Mouse (Mus musculus): ENCODE data around the gene Stk24.

Gene Stk24

GRCm38 (mm10) chr14:121379116-121379826, 540 bp downstream of the Stk24 start:
- peak; percentile 69 for DNase-seq (ENCODE audit: low read depth)

DNA sequence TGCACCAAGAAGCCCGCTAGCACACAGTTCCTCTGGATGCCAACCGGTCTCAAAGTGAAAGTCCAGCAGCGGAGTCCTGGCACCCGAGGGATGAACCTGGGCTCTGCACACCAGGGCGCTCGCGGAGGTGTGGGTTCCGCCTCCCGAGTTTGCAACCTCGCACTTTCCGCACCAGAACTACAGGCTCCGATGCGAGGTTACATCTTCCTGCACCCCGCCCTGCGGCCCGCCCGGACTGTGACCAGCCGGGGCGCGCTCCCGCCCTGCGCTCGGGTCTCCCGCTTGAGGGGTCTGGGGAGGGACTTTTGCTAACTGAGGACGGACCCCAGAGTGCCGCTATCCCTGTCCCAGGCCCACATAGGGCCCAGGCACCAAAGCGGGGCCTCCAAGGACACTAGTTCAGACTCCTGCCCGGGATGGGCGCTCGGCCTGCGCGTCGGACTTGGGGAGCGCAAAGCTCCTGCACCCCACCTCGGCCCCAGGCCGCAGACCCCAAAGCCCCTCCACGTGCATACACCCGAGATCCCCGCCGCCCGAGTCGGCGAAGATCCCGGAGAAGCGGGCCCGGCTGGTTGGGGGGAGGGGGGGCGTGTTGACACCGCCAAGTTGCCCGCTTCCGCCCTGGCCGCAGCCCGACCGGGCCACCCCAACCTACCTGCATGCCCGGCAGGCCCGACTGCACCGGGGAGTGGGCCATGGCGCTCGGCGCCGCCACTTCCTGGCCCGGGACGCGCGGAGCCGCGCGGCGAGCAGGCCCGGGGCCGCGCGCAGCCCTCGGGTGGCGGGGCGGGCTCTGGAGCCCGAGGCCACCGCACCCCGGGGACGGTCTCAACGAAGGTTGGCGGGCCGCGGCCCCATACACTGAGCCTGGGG, 1.3 kb downstream of the Stk24 start:
- DNase-seq (ENCODE audit: low read depth): peak; percentile 60

- DNase-seq (ENCODE audit: low read depth): no peak
These were observed 3.2 kb downstream of the Stk24 start for GRCm38 (mm10) chr14:121376566-121376965.

DNA sequence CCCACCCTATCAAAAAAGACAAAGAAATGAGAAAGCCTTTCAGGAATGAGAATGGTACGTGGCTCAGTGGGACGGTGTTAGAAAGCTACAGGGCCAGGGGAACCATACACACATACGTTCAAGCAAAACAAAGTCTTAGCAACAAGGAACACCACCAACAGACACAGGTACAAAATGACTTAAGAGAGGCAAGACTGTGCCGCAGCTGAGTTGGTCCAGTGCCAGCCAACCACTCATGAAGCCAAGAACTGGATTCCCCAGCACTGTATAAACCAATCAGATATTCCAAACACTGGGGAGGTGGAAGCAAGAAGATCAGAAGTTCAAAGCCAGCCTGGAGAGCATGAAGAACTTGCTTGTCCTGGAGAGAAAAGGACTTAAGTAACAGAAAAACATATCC, 5.9 kb downstream of the Stk24 start:
- DNase-seq (ENCODE audit: low read depth): no peak

GRCm38 (mm10) chr14:121373020-121373419, 6.8 kb downstream of the Stk24 start:
- no peak for DNase-seq (ENCODE audit: low read depth)

DNA sequence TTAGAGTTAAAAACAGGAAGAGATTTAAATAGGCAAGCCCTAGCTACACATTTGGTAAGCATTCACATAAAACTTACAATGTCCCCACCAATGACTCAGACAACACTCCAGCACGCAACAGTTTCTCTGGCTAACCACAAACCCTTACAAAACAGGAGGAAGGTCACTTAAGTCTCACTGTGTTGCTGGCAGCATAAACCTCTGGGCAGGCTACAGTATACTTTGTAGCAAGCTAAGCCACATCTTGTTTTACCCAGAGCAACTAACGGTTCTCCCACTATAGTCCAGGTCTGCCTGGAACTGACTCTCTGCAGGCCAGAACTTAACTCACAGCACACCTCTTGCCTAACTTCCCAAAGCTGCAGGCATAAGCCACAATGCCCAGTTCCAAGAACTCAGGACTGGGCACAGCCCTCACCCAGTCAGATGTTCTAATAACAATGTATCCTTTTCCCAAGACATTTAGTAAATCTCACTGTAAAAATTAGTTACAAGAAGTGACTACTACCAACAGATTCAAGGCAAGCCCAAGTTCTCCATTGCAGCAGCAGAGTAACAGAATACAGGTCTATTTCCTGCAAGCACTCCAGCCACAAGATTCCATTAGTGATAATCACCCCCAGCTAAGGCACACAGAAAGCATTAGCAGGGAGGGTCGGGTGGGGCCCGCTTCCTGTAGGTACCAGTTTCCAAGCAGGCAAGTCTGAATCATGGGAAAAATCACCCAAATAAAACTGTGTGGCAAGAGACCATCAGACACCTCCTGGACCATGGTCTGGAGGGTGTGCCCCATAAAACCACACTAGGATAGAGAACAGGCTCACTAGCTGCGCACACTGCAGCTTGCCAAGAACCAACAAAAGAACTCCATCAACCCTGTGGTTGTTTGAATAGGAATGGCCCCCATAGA, 7.6 kb downstream of the Stk24 start:
- peak; percentile 97 for DNase-seq (ENCODE audit: low read depth)

- no peak for DNase-seq (ENCODE audit: low read depth)
These were observed 10.4 kb downstream of the Stk24 start for GRCm38 (mm10) chr14:121369385-121369784.

- no peak for DNase-seq (ENCODE audit: low read depth)
These were observed 11.6 kb downstream of the Stk24 start for GRCm38 (mm10) chr14:121368108-121368705.

GRCm38 (mm10) chr14:121365991-121366728, 13.7 kb downstream of the Stk24 start:
- DNase-seq (ENCODE audit: low read depth): no peak

DNA sequence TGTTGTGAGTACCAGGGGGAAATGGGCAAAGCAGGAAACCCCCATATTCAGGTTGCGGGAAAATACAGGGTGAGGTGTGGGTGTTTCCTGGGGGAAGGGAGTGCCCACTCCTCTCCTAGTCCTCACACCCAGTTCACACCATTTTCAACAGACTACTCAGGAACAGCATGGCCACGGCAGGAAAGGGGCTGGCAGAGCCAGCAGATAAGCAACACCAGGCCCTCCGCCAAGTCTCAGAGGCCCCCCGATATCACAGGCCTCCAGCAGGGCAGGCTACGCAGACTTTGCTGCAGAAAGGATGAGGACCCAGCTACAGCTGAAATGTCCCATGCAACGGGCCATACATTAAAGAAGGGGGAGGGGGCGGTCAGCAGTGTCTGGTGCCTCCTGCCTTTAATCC, 14.4 kb downstream of the Stk24 start:
- no peak for DNase-seq (ENCODE audit: low read depth)

GRCm38 (mm10) chr14:121364282-121364681, 15.5 kb downstream of the Stk24 start:
- no peak for DNase-seq (ENCODE audit: low read depth)

- DNase-seq (ENCODE audit: low read depth): no peak
These were observed 18.3 kb downstream of the Stk24 start for GRCm38 (mm10) chr14:121361319-121362114.

DNA sequence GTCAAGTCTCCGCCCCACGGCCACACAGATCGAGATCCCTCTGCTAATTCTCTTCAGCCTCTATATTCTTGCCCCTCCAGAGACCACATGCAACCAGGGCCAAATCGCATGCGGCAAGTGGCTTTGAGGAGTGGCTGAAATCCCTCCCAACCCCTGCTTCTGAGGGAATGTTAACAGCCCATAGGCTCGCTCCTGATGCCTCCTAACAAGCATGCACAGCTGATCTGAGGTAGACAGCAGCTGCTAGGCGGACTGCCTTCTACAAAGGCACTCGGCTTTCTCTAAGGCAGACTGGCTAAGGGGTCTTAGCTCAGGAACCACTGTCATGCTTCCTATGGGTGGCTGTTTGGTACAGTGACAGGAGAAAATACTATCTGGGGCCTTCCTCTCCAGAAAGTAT, 20.0 kb downstream of the Stk24 start:
- no peak for DNase-seq (ENCODE audit: low read depth)

GRCm38 (mm10) chr14:121359015-121359414, 20.8 kb downstream of the Stk24 start:
- DNase-seq (ENCODE audit: low read depth): no peak

DNA sequence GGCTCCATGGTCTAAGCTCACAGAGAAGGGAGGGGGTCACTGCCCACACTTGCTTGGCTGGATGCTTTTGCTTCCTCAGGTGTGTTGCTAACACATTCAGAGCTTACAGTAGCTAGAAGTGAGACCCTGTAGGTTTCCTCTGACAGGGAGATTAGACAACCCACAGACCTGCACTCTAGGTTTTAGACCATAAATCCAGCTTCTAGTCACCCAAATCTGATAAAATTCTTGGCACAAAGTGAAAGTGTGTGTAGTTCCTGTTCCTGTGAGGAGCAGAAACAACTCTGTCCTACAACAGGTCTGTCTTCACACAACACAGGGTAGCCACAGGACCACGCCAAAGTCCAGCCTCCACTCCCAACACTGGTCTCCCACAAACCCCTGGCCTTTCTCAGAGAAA, 21.5 kb downstream of the Stk24 start:
- no peak for DNase-seq (ENCODE audit: low read depth)

DNA sequence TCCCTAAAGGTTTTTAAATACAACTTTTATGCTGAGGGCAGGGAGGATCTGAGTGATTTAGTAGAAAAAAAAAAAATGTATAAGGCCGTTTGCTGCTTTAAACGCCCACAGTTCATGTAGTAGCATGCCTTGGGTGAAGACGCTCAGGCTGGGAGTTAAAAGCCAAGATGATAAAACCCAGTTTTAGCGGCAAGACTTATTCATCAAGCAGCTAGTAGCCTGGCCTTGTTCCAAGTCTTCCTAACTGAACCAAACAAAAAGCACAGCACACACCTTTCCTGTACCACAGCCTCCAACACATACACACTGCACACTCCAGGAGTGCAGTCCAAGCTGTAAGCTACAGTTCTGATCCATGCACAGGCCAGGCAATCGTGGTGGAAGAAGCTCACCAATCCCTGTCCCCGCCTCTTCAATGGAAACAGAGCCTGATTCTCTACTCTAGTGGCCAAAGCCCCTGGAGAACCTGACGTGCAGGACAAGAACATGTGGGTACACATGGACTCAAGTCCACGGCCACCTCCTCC, 23.4 kb downstream of the Stk24 start:
- DNase-seq (ENCODE audit: low read depth): peak; percentile 59

DNA sequence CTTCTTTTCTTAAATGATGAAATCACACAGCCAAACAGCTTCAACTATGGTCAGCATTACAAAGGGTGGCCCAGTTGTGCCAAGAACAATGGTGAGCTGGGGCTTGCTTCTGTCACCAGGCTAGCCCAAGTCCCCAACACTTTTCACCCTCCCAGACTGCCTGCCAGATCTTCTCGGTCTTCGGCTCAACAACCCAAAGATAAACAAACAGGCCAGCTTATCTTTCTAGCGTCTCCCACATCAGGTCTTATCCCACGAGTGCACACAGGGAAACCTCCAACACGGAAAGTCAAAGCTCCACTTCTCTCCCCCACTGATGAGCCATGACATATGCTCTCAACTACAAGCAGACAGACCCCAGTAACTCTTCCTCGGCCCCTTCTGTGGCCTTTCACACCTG, 24.1 kb downstream of the Stk24 start:
- DNase-seq (ENCODE audit: low read depth): no peak

DNA sequence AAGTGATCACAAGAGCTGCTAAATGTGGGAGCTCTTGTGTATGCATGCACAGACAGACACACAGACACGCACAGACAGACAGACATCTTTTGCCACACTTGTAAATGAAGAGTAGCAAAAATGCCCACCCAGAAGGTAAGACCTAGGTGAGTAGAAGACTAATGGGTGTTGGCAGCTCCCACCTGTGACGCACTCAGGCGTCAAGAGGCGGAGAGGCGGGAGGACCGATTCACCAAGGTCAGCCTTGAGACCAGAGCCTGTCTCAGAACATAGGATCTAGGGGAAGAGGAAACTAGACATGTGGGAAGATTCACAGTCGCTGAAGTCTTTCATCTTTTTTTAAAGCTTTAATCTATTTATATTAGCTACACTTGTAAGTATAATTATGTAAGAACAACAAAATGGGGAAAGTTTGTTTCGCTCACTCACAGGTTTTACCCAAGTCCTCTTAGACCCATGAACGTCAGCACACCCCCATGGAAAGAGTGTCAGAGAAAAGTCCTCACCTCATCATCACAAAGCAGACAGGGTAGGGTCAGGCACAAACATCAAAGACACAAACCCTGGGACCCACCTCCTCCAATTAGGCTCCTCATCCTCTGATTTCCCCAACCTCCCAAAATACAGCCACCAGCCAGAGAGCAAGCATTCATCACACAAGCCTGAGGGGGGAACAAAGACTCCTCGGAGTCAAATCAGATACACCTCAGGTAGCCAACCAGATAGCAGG, 26.0 kb downstream of the Stk24 start:
- no peak for DNase-seq (ENCODE audit: low read depth)

DNA sequence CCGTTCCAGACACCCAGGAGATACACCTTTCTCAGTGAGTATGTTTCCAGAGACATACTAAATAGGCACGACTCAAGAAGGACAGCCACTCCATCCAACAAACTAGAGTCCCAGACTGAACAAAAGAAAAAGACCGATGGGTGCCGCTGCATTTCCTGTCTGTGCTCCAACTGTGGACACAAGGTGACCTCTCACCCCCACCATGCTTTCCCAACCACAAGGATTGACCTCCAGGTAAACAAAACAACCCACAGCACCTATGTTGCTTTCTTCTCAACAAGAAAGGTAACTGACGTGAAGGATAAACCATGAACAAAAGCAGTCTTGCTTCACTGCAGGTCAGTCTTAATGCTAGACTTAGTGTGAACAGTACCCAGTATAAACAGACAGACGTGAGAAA, 27.1 kb downstream of the Stk24 start:
- no peak for DNase-seq (ENCODE audit: low read depth)

Data from 416B (cell line).